Mouse (Mus musculus) midbrain, embryonic 15.5 days (tissue): Measurements from ENCODE around the gene Traf3ip2. TPM values are rescaled to one million over a fixed set of nuclear protein-coding genes. Genes with fewer than 3 reads are reported as not detected.

Experiments used
- ATAC-seq: fragments of 200-750 bp; cut with Nextera tagmentation; replicated peaks from 2 replicates; pipeline ENCODE4 v1.8.0; 2017; ENCODE audit warnings: moderate TSS enrichment
- H3K27ac ChIP-seq: fragments of 300-500 bp; sonication (generic); 2 replicates; pipeline ENCODE4 v1.5.1; 2015; ENCODE audit warnings: mild to moderate bottlenecking, inconsistent platforms
- H3K27me3 ChIP-seq: fragments of 300-500 bp; sonication (generic); replicated peaks from 2 replicates; pipeline ENCODE4 v1.6.1; 2015; ENCODE audit warnings: inconsistent platforms
- H3K36me3 ChIP-seq: fragments of 300-500 bp; sonication (generic); replicated peaks from 2 replicates; pipeline ENCODE4 v1.6.1; 2015; ENCODE audit warnings: inconsistent platforms
- H3K4me1 ChIP-seq: fragments of 300-500 bp; sonication (generic); 2 replicates; pipeline ENCODE4 v1.6.1; 2015; ENCODE audit warnings: inconsistent platforms
- H3K4me2 ChIP-seq: fragments of 300-500 bp; sonication (generic); 2 replicates; pipeline ENCODE4 v1.6.1; 2015; ENCODE audit warnings: inconsistent platforms, mild to moderate bottlenecking, moderate library complexity
- H3K4me3 ChIP-seq: fragments of 300-500 bp; sonication (generic); 2 replicates; pipeline ENCODE4 v1.5.1; 2015; ENCODE audit warnings: mild to moderate bottlenecking, inconsistent platforms
- H3K9ac ChIP-seq: fragments of 300-500 bp; sonication (generic); 2 replicates; pipeline ENCODE4 v1.6.1; 2015; ENCODE audit warnings: mild to moderate bottlenecking, inconsistent platforms
- H3K9me3 ChIP-seq: fragments of 300-500 bp; sonication (generic); 2 replicates; pipeline ENCODE4 v1.6.1; 2016; ENCODE audit warnings: inconsistent platforms
- WGBS: fragments of 180-500 bp; shearing (Covaris S2); methylation state at CpG from one replicate; pipeline ENCODE4 v1.1.7; 2015; ENCODE audit warnings: mixed read lengths; 5-methylcytosine and 5-hydroxymethylcytosine counted together
- polyA plus RNA-seq: library from polyadenylated mRNA; unstranded; fragments of >200 nt; fragmentation: Nextera tagmentation; extraction: Ambion mirVana; gene quantifications from 2 replicates; pipeline ENCODE4 v1.2.1, GENCODE M21; 2015

Gene Traf3ip2
- polyA plus RNA-seq, 1 experiment from 2014 or later: 5.9 TPM

- no peak overlapping the region for H3K4me3 ChIP-seq
- H3K9ac ChIP-seq: no peak overlapping the region
- no peaks in the 10 kb centered on the region for H3K9me3 ChIP-seq
- peaks cover 11% of the 10 kb centered on the region for H3K4me1 ChIP-seq
- H3K27ac ChIP-seq: no peak overlapping the region
- 82% methylated on average over 3 of the region's 3 CpGs for WGBS
- H3K27me3 ChIP-seq: no peaks in the 10 kb centered on the region
- H3K36me3 ChIP-seq: no peaks in the 10 kb centered on the region
- no peak overlapping the region for H3K4me2 ChIP-seq
- no peak for ATAC-seq
Observed at GRCm38 (mm10) chr10:39611234-39611633, 1.5 kb upstream of the Traf3ip2 start.

GRCm38 (mm10) chr10:39612131-39612530 lies 603 bp upstream of the Traf3ip2 start:
- H3K9ac ChIP-seq: no peak overlapping the region
- no peaks in the 10 kb centered on the region for H3K9me3 ChIP-seq
- H3K4me2 ChIP-seq: no peak overlapping the region
- H3K4me3 ChIP-seq: no peak overlapping the region
- no peak for ATAC-seq
- no peaks in the 10 kb centered on the region for H3K36me3 ChIP-seq
- peaks cover 11% of the 10 kb centered on the region for H3K4me1 ChIP-seq
- 71% methylated on average over 2 of the region's 2 CpGs for WGBS
- no peaks in the 10 kb centered on the region for H3K27me3 ChIP-seq
- no peak overlapping the region for H3K27ac ChIP-seq

GRCm38 (mm10) chr10:39612989-39613831 lies 476 bp downstream of the Traf3ip2 start:
- Histone ChIP-seq H3K27ac (peak overlapping the region; percentile 37; the same call in 1 of the 2 replicates), H3K4me3 (no peak overlapping the region)

GRCm38 (mm10) chr10:39613973-39614372 lies 1.2 kb downstream of the Traf3ip2 start:
- H3K9ac ChIP-seq: no peak overlapping the region
- no peaks in the 10 kb centered on the region for H3K36me3 ChIP-seq
- no peaks in the 10 kb centered on the region for H3K9me3 ChIP-seq
- H3K27ac ChIP-seq: no peak overlapping the region
- no peak overlapping the region for H3K4me3 ChIP-seq
- WGBS: 32% methylated on average over 2 of the region's 2 CpGs
- no peak overlapping the region for H3K4me2 ChIP-seq
- peaks cover 11% of the 10 kb centered on the region for H3K4me1 ChIP-seq
- ATAC-seq: no peak
- H3K27me3 ChIP-seq: no peaks in the 10 kb centered on the region

More at GRCm38 (mm10) chr10:39612989-39613831, 476 bp downstream of the Traf3ip2 start:
- no peak overlapping the region for H3K9ac ChIP-seq
- 0 out of 2 replicates have a peak, but pooled peaks have one; percentile 37 for ATAC-seq
- H3K27me3 ChIP-seq: no peaks in the 10 kb centered on the region
- H3K9me3 ChIP-seq: no peaks in the 10 kb centered on the region
- H3K4me1 ChIP-seq: peaks cover 11% of the 10 kb centered on the region
- peak overlapping the region; percentile 28 for H3K4me2 ChIP-seq
- no peaks in the 10 kb centered on the region for H3K36me3 ChIP-seq
- 14% methylated on average over 26 of the region's 26 CpGs for WGBS

GRCm38 (mm10) chr10:39614676-39615075 lies 1.9 kb downstream of the Traf3ip2 start:
- H3K9ac ChIP-seq: no peak overlapping the region
- WGBS: 21% methylated on average over 6 of the region's 6 CpGs
- H3K27me3 ChIP-seq: no peaks in the 10 kb centered on the region
- ATAC-seq: peak; percentile 46; the same call in 1 of the 2 replicates
- no peak overlapping the region for H3K4me2 ChIP-seq
- H3K36me3 ChIP-seq: no peaks in the 10 kb centered on the region
- no peak overlapping the region for H3K4me3 ChIP-seq
- H3K4me1 ChIP-seq: peaks cover 11% of the 10 kb centered on the region
- H3K9me3 ChIP-seq: no peaks in the 10 kb centered on the region
- H3K27ac ChIP-seq: no peak overlapping the region

GRCm38 (mm10) chr10:39615531-39616229 lies 2.9 kb downstream of the Traf3ip2 start:
- ATAC-seq: no peak
- 83% methylated on average over 12 of the region's 12 CpGs for WGBS

GRCm38 (mm10) chr10:39616230-39616590 lies 3.5 kb downstream of the Traf3ip2 start:
- no peaks in the 10 kb centered on the region for H3K27me3 ChIP-seq
- no peak overlapping the region for H3K4me3 ChIP-seq
- H3K9ac ChIP-seq: no peak overlapping the region
- 90% methylated on average over 9 of the region's 9 CpGs for WGBS
- no peak overlapping the region for H3K4me2 ChIP-seq
- H3K27ac ChIP-seq: no peak overlapping the region
- ATAC-seq: no peak
- H3K9me3 ChIP-seq: no peaks in the 10 kb centered on the region
- peaks cover 11% of the 10 kb centered on the region for H3K4me1 ChIP-seq
- H3K36me3 ChIP-seq: no peaks in the 10 kb centered on the region

More at GRCm38 (mm10) chr10:39615531-39616229, 2.9 kb downstream of the Traf3ip2 start:
- Histone ChIP-seq H3K27me3 (no peaks in the 10 kb centered on the region), H3K9ac (no peak overlapping the region), H3K9me3 (no peaks in the 10 kb centered on the region), H3K4me3 (no peak overlapping the region), H3K4me2 (no peak overlapping the region), H3K27ac (no peak overlapping the region), H3K4me1 (peaks cover 11% of the 10 kb centered on the region), H3K36me3 (no peaks in the 10 kb centered on the region)

- 89% methylated on average over 8 of the region's 8 CpGs for WGBS
- H3K27ac ChIP-seq: no peak overlapping the region
- no peaks in the 10 kb centered on the region for H3K27me3 ChIP-seq
- H3K4me3 ChIP-seq: no peak overlapping the region
- H3K4me2 ChIP-seq: no peak overlapping the region
- ATAC-seq: no peak
- H3K36me3 ChIP-seq: no peaks in the 10 kb centered on the region; the same call in 1 of the 2 replicates
- peaks cover 11% of the 10 kb centered on the region for H3K4me1 ChIP-seq
- no peaks in the 10 kb centered on the region for H3K9me3 ChIP-seq
- H3K9ac ChIP-seq: no peak overlapping the region
Observed at GRCm38 (mm10) chr10:39616626-39617025, 3.9 kb downstream of the Traf3ip2 start.

GRCm38 (mm10) chr10:39618431-39618830 lies 5.7 kb downstream of the Traf3ip2 start:
- 72% methylated on average over 10 of the region's 10 CpGs for WGBS
- 0 out of 2 replicates have a peak, but pooled peaks have one; percentile 27 for ATAC-seq
- Histone ChIP-seq H3K4me1 (peaks cover 4% of the 10 kb centered on the region), H3K9me3 (no peaks in the 10 kb centered on the region), H3K4me3 (no peak overlapping the region), H3K36me3 (no peaks in the 10 kb centered on the region; the same call in 1 of the 2 replicates), H3K9ac (no peak overlapping the region), H3K27me3 (no peaks in the 10 kb centered on the region), H3K27ac (peak overlapping the region; percentile 45; the same call in 1 of the 2 replicates), H3K4me2 (no peak overlapping the region)

- 92% methylated on average over 5 of the region's 5 CpGs for WGBS
Observed at GRCm38 (mm10) chr10:39620626-39621025, 7.9 kb downstream of the Traf3ip2 start.

GRCm38 (mm10) chr10:39623806-39624205 lies 11.1 kb downstream of the Traf3ip2 start:
- peak; percentile 38; the same call in 1 of the 2 replicates for ATAC-seq

More at GRCm38 (mm10) chr10:39620626-39621025, 7.9 kb downstream of the Traf3ip2 start:
- Histone ChIP-seq H3K9me3 (no peaks in the 10 kb centered on the region), H3K4me2 (no peak overlapping the region), H3K9ac (no peak overlapping the region), H3K27me3 (no peaks in the 10 kb centered on the region), H3K36me3 (no peaks in the 10 kb centered on the region; the same call in 1 of the 2 replicates), H3K27ac (no peak overlapping the region), H3K4me3 (no peak overlapping the region), H3K4me1 (peaks cover 9% of the 10 kb centered on the region)
- ATAC-seq: no peak

More at GRCm38 (mm10) chr10:39623806-39624205, 11.1 kb downstream of the Traf3ip2 start:
- Histone ChIP-seq H3K4me1 (peaks cover 10% of the 10 kb centered on the region), H3K27ac (no peak overlapping the region), H3K27me3 (no peaks in the 10 kb centered on the region), H3K4me2 (no peak overlapping the region), H3K9ac (no peak overlapping the region), H3K9me3 (no peaks in the 10 kb centered on the region), H3K4me3 (no peak overlapping the region), H3K36me3 (no peaks in the 10 kb centered on the region; the same call in 1 of the 2 replicates)
- 61% methylated on average over 6 of the region's 6 CpGs for WGBS
